Mouse (Mus musculus) bone marrow macrophage, adult 2 months (primary cell): ENCODE data around the gene Gm43517.

Experiments used
- CTCF ChIP-seq: IDR thresholded peaks from 2 replicates; pipeline ENCODE4 v1.5.1; 2012; ENCODE audit warnings: low read depth, mild to moderate bottlenecking, low read length, moderate library complexity
- POLR2A ChIP-seq: IDR thresholded peaks from 2 replicates; pipeline ENCODE4 v1.6.1; 2012; ENCODE audit warnings: mild to moderate bottlenecking, low read depth, low read length, borderline replicate concordance

DNA sequence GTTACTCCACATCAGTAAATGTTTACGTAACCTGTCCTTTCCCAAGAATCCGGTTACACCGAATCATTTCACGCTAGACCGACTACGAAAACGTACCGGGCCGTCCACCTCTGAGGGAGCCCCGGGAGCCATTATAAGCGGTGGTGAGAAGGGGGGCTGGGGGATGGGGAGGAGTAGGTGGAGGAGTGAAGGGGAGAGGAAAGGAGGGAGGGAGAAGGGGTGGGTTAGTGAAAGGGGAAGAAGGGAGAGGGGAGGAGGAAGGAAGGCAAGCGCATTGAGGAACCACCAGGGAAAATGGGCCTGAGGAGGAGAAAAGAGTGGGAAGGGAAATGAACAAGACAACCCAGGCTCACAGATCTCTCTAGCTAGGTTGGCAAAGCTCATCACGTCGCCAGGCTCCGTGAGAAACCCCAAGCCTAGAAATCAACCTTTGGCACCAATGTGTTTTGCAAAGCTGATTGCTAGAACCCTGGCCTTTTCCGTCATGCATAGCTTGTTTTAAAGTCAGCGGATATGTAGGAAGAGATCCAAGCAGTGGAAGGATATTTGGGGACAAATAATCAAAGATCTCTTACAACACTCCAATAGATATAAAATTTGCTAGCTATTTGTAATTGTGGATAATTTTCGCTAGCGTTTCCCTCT is 3.1 kb upstream of the Gm43517 start:
- TF ChIP-seq POLR2A (no peak), CTCF (no peak)
